Mouse (Mus musculus): ENCODE measurements around the gene Mapk3. TPM values are rescaled to one million over a fixed set of nuclear protein-coding genes. Genes with fewer than 3 reads are reported as not detected.

Mapk3 gene
- polyA plus RNA-seq, 1 experiment = 126 TPM

DNA sequence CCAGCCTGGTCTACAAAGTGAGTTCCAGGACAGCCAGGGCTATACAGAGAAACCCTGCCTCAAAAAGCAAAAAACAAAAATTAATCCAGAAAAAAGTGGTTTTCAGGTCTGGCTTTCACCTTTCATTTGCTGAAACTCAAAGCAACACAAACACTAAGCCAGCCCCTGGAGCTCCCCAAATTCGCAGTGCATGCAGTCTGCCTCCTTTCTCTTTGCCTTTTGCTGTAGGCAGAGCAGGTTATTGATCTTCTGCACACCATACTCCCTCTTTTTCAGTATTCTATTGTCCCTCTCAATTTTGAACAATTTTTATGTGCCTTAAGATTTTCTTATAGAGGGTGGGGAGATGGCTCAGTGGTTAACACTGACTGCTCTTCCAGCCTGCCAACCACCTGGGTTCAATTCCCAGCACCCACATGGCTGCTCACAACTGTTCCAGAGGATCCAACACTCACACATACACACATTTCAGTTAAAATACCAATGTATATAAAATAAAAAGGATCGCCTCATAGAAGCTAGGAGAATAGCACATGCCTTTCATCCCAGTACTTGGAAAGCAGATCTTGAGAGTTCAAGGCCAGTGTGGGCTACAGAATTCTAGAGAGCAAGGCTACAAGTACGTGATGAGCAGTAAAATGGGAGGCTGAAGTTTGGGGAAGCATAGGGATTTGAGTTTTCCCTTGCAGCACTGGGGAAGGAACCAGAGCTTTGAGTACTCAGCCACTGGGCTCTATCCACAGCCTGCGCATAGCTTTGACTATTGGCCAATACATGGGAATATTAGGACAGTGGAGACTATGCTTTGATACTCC, 34.3 kb downstream of the Mapk3 start:
- H3K36me3 ChIP-seq (ENCODE audit: control insufficient read depth, insufficient read depth) = peaks cover 39% of the 10 kb centered on the region
- TF ChIP-seq POLR2AphosphoS2 (IDR thresholded peaks at IDR 0.05; ENCODE audit: insufficient read length, low read depth) (peak; percentile 82), POLR2A (IDR thresholded peaks at IDR 0.05; ENCODE audit: insufficient read length, low read depth) (peak; percentile 32), USF1 (IDR thresholded peaks at IDR 0.05; ENCODE audit: low read depth) (no peak)
- H3ac ChIP-seq (ENCODE audit: control insufficient read depth, insufficient read length) = no peak overlapping the region
- peaks cover 53% of the 10 kb centered on the region for H3K79me2 ChIP-seq (ENCODE audit: control insufficient read depth, insufficient read depth)
- H3K4me2 ChIP-seq (ENCODE audit: low read depth) = peak overlapping the region; percentile 96
- H3K27me3 ChIP-seq (ENCODE audit: control insufficient read depth, insufficient read depth, insufficient read length) = no peaks in the 10 kb centered on the region
- peak overlapping the region; percentile 65 for H3K4me3 ChIP-seq

DNA sequence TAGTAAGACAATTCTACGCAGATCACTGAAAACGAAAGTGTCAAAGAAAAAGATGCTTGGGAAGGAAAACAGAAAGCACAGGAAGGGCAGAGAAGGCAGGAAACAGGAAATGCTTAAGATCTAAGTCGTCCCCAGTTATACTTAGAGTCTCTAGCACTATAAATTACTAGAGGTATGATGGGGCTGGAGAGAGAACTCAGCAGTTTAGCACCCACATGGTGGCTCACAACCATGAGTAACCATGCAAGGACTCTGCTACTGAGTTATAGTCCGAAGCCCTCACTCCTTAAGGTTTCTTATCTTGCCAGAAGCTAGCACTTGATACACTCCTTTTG, 34.8 kb downstream of the Mapk3 start:
- no peak overlapping the region for H3K4me3 ChIP-seq
- no peaks in the 10 kb centered on the region for H3K27me3 ChIP-seq (ENCODE audit: control insufficient read depth, insufficient read depth, insufficient read length)
- peaks cover 53% of the 10 kb centered on the region for H3K79me2 ChIP-seq (ENCODE audit: control insufficient read depth, insufficient read depth)
- H3ac ChIP-seq (ENCODE audit: control insufficient read depth, insufficient read length) = no peak overlapping the region
- H3K36me3 ChIP-seq (ENCODE audit: control insufficient read depth, insufficient read depth) = peaks cover 38% of the 10 kb centered on the region
- peak overlapping the region; percentile 96 for H3K4me2 ChIP-seq (ENCODE audit: low read depth)
- no peak for TF ChIP-seq REST (IDR thresholded peaks at IDR 0.05; ENCODE audit: insufficient read depth, insufficient read length)
- peak; percentile 35 for TF ChIP-seq POLR2AphosphoS2 (IDR thresholded peaks at IDR 0.05; ENCODE audit: insufficient read length, low read depth)

DNA sequence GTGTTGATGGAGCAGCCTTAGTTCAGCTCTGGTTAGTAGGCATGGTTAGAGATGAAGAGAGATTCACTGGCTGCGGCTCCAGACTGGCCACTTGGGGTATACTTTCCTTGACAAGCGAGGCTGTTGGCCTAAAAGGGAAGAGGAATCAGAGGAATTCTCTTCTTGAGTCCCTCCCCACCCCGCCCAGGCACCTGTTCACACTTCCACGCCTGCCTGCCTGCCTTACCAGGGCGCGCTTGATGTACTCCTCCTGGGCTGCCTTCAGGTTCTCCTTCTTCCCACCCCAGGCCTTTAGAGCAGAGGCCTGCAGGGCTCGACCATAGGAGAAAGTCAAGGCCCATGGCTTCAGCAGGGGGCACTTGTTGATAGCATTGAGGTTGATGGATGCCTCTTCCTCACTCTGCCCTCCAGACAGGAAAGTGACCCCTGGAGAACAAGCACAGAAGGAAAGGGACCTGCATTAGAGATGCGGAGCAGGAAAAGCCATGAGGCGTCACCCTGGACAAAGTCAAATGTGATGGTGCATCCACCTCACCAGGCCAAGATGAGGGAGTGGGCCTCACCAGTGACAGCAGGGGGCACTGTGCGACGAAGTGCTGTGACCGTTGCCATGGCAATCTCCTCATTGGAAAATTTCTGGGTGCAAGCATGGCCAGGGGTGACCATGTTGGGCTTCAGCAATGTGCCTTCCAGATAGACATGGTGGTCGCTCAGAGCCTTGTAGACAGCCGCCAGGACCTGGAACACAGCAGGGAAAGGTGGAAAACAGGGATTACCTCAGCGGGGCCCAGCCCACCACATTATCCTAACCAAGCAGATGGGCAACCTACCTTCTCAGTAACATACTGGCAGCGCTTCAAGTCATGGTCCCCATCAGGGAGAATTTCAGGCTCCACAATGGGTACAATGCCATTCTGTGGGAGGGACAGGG, 36.3 kb downstream of the Mapk3 start:
- Histone ChIP-seq H3K27me3 (ENCODE audit: control insufficient read depth, insufficient read depth, insufficient read length) (no peaks in the 10 kb centered on the region), H3K36me3 (ENCODE audit: control insufficient read depth, insufficient read depth) (peaks cover 33% of the 10 kb centered on the region), H3ac (ENCODE audit: control insufficient read depth, insufficient read length) (no peak overlapping the region), H3K79me2 (ENCODE audit: control insufficient read depth, insufficient read depth) (peaks cover 40% of the 10 kb centered on the region), H3K4me3 (peak overlapping the region; percentile 89), H3K4me2 (ENCODE audit: low read depth) (peak overlapping the region; percentile 96)
- TF ChIP-seq POLR2A (IDR thresholded peaks at IDR 0.05; ENCODE audit: insufficient read length, low read depth) = peak; percentile 47
- no peak for TF ChIP-seq MAX (IDR thresholded peaks at IDR 0.05; ENCODE audit: low read depth)
- no peak for TF ChIP-seq TCF12 (IDR thresholded peaks at IDR 0.05; ENCODE audit: insufficient read depth, poor library complexity, severe bottlenecking)
- TF ChIP-seq MYOG (IDR thresholded peaks at IDR 0.05; ENCODE audit: control insufficient read depth in 1 of 3, insufficient read depth in 1 of 3, insufficient read length in 2 of 3, low read depth in 2 of 3) = peak in 1 of 3 experiments; percentile 54
- TF ChIP-seq E2F4 (IDR thresholded peaks at IDR 0.05; ENCODE audit: insufficient read depth) = no peak
- TF ChIP-seq TCF3 (IDR thresholded peaks at IDR 0.05; ENCODE audit: insufficient read length, low read depth) = no peak
- TF ChIP-seq MYOD1 (IDR thresholded peaks at IDR 0.05; ENCODE audit: control insufficient read depth in 1 of 3, insufficient read length in 2 of 3, low read depth in 2 of 3) = peak in 1 of 3 experiments; percentile 60
- TF ChIP-seq REST (IDR thresholded peaks at IDR 0.05; ENCODE audit: insufficient read depth, insufficient read length) = no peak
- peak; percentile 44 for TF ChIP-seq POLR2AphosphoS2 (IDR thresholded peaks at IDR 0.05; ENCODE audit: insufficient read length, low read depth)

DNA sequence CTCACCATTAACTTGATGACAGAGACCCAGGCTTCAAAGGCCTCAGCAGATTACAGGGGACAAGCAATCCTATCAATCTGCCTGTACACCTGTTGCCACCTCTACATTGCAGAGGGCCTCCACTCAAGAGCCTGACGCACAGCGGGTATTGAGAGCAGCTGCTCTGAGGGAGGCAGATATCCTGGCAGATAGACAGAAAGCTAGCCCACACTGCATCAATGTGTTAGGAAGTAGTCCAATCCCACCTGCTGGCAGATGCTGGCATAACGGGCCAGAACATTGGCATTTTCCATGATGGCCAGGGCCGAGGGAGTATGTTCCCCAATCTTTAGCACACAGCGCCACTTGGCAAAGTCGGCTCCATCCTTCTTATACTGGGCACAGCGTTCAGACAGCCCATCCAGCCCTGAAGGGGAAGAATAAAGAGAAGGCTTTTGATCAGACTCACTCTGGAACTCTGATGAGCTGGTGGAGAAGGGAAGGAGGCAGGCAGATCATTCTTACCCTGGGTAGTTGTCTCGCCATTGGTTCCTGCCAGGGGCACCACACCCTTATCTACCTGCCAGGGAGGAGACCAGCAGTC, 37.0 kb downstream of the Mapk3 start:
- Histone ChIP-seq H3ac (ENCODE audit: control insufficient read depth, insufficient read length) (no peak overlapping the region), H3K4me2 (ENCODE audit: low read depth) (peak overlapping the region; percentile 96)

More for the DNA sequence above, 37.0 kb downstream of the Mapk3 start:
- TF ChIP-seq TCF12 (IDR thresholded peaks at IDR 0.05; ENCODE audit: insufficient read depth, poor library complexity, severe bottlenecking) (no peak), POLR2AphosphoS2 (IDR thresholded peaks at IDR 0.05; ENCODE audit: insufficient read length, low read depth) (peak; percentile 56), POLR2A (IDR thresholded peaks at IDR 0.05; ENCODE audit: insufficient read length, low read depth) (no peak), MYOG (IDR thresholded peaks at IDR 0.05; ENCODE audit: control insufficient read depth in 1 of 3, insufficient read depth in 1 of 3, insufficient read length in 2 of 3, low read depth in 2 of 3) (peak in 2 of 3 experiments; percentile 50 to 84), MAX (IDR thresholded peaks at IDR 0.05; ENCODE audit: low read depth) (no peak), TCF3 (IDR thresholded peaks at IDR 0.05; ENCODE audit: insufficient read length, low read depth) (peak; percentile 38), SRF (IDR thresholded peaks at IDR 0.05; ENCODE audit: control insufficient read depth, insufficient read length, low read depth) (no peak), REST (IDR thresholded peaks at IDR 0.05; ENCODE audit: insufficient read depth, insufficient read length) (no peak), E2F4 (IDR thresholded peaks at IDR 0.05; ENCODE audit: insufficient read depth) (no peak), MYOD1 (IDR thresholded peaks at IDR 0.05; ENCODE audit: control insufficient read depth in 1 of 3, insufficient read length in 2 of 3, low read depth in 2 of 3) (peak in 2 of 3 experiments; percentile 60 to 90), USF1 (IDR thresholded peaks at IDR 0.05; ENCODE audit: low read depth) (no peak), CEBPB (IDR thresholded peaks at IDR 0.05; ENCODE audit: insufficient read depth, poor library complexity, severe bottlenecking) (no peak)
- peaks cover 33% of the 10 kb centered on the region for H3K36me3 ChIP-seq (ENCODE audit: control insufficient read depth, insufficient read depth)
- peak overlapping the region; percentile 89 for H3K4me3 ChIP-seq
- peaks cover 33% of the 10 kb centered on the region for H3K79me2 ChIP-seq (ENCODE audit: control insufficient read depth, insufficient read depth)
- no peaks in the 10 kb centered on the region for H3K27me3 ChIP-seq (ENCODE audit: control insufficient read depth, insufficient read depth, insufficient read length)

Data from myocyte (in vitro differentiated cells).